Mouse (Mus musculus): ENCODE measurements around the gene Map3k9.

The Map3k9 gene

GRCm38 (mm10) chr12:81781105-81781909, at the start of gene Map3k9:
Gene Map3k9 (minus strand): TSS chr12:81781175.
- DNase-seq, result peak; percentile 95

GRCm38 (mm10) chr12:81828355-81828754, 47.4 kb upstream of the Map3k9 start:
- DNase-seq, result no peak

DNA sequence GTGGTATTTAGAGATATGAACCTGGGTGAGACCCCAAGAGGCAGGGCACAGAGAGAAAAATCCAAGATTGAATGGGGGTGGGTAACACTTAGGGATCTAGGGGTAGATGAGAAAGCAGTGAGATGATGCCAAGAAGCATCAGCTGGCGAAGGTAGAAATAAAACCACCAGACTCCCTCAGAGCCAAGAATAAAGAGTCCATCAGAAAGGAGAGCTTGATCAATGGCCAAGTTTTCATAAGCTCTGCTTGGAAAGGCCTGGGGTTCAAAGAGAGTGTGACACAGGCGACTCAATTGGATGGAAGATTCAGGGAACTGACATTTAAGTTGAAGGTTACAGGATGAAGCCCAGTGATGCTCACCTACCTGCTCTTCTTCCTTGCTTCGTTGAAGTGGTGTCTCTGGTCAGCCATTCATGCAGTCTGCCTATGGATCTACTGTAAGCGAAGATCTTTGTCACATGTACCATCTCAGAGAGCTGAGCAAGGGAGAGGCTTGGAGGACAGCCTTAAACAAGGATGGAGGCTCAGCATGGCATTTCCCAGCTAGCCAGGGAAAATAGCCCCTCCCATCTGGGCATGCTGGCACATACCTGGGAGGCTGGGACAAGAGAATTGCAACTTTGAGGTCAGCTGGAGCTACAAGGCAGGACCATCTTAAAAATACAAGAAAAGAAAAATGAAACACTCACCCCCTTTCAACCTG, 42.0 kb upstream of the Map3k9 start:
- no peak for DNase-seq

- no peak for DNase-seq
Measured at GRCm38 (mm10) chr12:81822176-81822575, 41.2 kb upstream of the Map3k9 start.

DNA sequence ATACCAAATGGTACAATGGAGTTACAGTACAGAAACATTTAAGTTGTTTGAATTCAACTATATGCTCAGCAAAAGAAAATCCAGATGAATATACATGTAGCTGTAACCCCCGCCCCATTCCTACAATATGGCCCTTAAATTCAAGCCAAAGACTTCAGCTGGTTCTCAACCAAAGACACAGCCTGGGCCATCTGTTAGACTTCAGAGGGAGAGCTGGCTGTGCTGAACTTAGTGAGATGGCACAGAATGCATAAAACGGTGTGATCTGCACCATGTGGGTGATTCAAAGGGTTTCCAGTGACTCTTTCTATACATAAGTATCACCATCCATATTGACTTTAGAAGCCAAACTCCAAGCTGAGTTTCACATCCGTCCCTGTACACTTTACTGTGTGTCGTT, 39.7 kb upstream of the Map3k9 start:
- no peak for DNase-seq

GRCm38 (mm10) chr12:81817126-81817505, 36.1 kb upstream of the Map3k9 start:
- no peak for DNase-seq

DNA sequence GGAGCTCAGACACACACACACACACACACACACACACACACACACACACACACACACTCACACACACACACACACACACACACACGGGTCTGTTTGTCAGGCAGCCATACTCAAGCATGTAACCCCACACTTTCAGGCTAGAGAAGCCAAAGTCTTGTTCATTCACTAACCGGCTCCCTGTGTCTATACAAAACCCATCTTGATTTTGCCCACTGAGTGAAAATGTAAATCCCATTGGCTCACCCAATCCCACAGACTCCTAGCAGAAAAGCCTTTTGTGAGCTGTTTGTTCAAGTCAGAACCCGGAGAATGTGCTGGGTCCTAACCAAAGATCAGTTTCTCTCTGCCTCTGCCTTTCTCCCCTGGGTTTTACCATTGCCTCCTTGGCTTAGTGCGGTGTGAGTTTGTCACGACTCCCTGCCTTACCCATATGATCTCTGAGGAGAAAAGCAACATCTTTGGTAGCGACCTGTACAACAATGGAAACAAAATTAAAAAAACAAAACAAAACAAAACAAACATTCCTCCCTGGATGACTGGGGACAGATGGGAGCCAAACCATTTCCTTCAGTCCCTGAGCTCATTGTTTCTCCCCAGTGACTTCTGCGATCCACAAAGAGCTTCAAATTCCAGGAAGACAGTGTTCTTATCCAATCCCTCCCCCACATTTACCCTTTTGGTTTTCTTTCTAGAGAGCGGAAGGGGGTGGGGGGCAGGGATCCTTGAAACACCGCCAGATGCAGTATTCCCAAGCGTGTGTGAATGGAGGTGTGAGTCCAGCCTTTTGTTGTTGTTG, 35.6 kb upstream of the Map3k9 start:
- DNase-seq, result peak; percentile 9

GRCm38 (mm10) chr12:81814742-81815141, 33.8 kb upstream of the Map3k9 start:
- no peak for DNase-seq

DNA sequence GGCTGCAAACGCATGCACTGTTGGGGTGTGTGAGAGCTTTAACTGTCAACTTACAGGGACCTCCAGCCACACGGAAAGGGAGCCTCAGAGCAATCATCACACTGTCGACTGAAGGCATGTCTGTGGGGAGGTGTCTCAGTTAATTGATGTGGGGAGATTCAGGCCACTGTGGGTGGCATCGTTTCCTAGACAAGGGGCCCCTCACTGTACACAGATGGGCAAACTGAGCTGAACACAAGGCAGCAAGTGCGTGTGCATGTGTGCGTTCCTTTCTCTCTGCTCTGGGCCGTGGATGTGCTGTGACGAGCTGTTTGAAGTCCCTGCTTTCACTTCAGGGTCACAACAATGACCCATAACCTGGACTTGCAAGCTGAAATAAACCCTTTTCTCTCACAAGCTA, 29.4 kb upstream of the Map3k9 start:
- no peak for DNase-seq

- DNase-seq, result no peak
Measured at GRCm38 (mm10) chr12:81808596-81808995, 27.6 kb upstream of the Map3k9 start.

DNA sequence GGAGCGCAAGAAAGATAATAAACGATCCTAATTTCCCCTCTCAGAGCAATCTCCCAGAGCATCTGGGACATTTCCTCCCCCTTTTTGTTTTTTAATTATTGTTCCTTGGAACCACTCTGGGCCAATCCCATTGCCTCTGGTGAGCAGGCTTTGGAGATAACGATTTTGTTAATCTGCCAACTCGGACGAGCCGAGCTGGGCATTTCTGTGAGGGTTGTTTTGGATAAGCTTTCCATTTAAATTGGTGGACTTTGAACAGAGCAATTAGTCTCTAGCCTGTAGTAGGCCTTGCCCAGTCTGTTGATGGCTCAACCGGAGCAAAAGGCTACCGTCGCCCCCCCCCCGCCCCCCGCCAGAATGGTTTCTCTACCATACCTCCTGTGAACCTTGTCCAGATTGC, 27.0 kb upstream of the Map3k9 start:
- DNase-seq, result peak; percentile 40

GRCm38 (mm10) chr12:81807529-81807837, 26.5 kb upstream of the Map3k9 start:
- no peak for DNase-seq

GRCm38 (mm10) chr12:81806759-81807528, 26.0 kb upstream of the Map3k9 start:
- peak; percentile 26 for DNase-seq

- DNase-seq, result no peak
Measured at GRCm38 (mm10) chr12:81806114-81806513, 25.1 kb upstream of the Map3k9 start.

DNA sequence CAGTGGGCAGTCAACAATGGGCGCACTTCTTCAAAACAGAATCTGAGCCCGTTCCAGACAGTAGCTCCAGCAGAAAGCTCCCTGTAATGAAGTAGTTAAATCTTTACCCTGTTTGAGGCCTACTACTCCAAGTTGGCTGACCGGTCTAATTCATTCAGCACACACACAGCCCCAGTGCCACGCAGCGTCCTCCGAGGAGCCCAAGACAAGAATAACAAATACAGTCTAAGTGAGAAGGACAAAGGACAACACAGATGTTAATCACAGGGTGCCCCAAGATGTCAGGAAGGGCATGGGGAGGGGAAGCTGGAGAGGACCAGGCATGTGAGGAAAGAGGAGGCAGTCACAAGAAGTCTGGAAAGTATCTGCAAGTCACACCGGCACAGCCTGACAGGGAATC, 22.8 kb upstream of the Map3k9 start:
- no peak for DNase-seq

GRCm38 (mm10) chr12:81803016-81803415, 22.0 kb upstream of the Map3k9 start:
- no peak for DNase-seq

DNA sequence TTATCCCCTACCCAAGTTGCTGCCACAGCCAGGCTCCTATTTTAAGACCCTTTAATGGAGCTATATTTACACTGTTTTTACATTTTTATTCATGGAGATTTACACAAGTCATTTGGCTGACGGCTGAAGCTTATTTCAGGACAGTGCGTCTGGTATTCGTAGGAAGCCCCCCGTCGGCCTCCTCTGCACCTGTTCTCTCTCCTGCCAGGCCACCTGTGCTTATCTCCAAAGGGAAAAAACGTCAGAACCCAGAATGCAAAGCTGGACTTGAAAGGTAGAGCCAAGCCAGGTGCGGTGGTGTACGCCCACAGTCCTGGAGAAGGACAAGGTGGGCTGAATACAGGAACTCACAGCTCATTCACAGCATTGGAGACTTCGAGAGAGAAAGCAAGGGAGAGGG, 20.2 kb upstream of the Map3k9 start:
- DNase-seq, result no peak

GRCm38 (mm10) chr12:81796541-81796940, 15.6 kb upstream of the Map3k9 start:
- DNase-seq, result peak; percentile 44

DNA sequence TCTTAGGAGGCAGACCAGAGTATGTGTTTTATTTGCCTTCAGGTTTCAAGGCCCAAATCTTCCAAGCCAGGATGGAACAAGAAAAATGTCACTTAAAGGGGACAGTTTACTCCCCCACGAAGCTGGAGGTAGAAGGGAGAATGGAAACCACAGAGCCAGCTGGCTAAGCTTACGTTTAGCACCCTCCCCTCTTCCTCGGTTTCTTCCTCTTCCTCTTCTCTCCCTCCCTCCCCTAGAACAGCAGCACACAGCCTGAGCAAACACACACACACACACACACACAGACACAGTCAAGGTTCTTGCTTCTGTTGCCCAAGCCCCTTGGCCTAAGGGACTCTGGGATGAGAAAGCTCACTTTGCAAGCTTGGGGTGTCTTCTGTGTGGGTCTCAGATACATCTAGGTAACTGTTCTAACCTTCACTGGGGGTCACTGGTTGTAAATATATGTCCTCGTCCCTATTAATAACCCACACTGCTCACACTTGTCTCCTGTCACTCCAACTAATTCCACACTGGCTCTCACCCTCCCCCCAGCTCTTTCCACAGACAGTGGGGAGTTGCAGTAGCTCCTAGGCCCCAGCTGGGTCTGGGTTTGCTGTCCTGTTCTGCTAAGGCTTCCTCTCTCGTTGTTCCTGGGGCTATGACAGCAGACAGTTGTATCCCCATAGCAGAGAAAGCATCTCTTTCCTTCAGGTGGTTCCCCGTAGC, 11.7 kb upstream of the Map3k9 start:
- no peak for DNase-seq

- no peak for DNase-seq
Measured at GRCm38 (mm10) chr12:81789499-81789898, 8.5 kb upstream of the Map3k9 start.

DNA sequence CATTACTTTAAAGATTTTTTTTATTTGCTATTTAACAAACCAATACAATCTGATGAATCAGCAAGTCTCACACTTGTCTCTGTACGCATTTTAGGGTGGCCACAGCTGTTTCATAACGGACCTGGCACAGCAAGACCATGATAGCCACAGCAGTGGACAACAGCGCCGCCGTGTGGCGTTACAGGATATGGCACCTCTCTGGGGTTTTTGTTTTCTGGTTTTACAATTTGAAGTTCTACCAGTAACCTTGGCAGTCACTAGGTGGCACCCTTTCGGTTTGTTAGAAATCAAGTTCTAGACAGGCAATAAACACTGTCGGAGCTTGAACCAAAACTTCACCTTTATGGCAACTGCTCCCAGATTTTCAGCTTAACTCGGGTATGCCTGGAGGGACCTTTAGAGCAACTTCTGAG, 7.7 kb upstream of the Map3k9 start:
- peak; percentile 90 for DNase-seq

DNA sequence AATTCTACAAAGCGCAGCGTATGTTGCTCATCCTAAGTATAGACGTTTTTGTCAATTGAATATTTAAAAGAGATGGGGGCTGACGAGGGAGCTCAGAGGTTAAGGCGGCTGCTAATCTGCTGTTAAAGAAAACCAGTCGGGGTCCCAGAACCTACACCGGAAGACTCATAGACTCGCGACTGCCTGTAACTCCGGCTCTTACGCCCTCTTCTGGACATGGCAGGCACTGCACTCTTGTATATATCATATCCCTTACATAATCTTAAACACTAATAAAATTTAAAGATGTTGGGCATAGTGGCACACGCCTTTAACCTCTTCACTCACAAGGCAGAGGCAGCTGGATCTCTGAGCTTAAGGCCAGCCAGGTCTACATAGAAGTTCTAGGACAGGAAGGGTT, 6.3 kb upstream of the Map3k9 start:
- no peak for DNase-seq
